Mouse (Mus musculus): ENCODE measurements around the gene Tbc1d8. TPM values are rescaled to one million over a fixed set of nuclear protein-coding genes. Genes with fewer than 3 reads are reported as not detected.

The Tbc1d8 gene
- polyA plus RNA-seq, 1 experiment: 26.8 TPM

DNA sequence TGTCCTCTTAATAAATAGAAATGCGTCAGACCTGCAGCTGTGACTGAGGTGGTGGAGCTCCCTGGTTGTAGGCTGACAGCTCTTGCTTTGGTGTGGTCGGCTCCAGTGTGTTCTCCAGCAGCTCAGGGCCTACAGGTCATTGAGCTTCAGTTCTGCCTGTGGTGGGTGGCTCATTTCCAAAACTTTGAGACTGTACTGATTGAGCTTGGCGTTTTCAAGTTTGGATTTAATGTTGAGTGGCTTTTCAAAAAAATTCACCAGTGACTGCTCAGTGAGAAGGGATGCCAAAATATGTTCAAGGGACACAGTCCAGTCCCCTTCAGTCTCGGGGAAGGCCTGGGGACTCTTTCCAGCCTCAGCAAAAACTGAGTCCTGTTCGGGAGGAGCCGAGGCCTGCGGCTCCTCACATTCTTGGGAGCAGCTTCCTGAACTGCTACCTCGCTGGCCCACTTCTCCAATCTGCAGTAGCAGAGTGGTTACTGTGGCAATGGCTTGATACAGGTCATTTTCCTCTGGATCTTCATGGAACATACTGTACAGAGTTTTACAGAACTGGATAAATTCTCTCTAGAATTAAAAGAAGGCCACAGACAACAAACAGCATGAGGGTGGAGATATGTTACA lies 106.2 kb downstream of the Tbc1d8 start:
- TF ChIP-seq CTCF (IDR thresholded peaks at IDR 0.05; ENCODE audit: borderline replicate concordance, control insufficient read depth, extremely low read depth, insufficient read depth, low read length, poor library complexity): no peak
- no peak for TF ChIP-seq POLR2A (IDR thresholded peaks at IDR 0.05; ENCODE audit: control insufficient read depth, extremely low read depth, insufficient read depth, low read length, poor library complexity)
- no peak overlapping the region for H3K27ac ChIP-seq (ENCODE audit: control insufficient read depth, insufficient read depth, low read length)
- no peaks in the 10 kb centered on the region for H3K27me3 ChIP-seq (ENCODE audit: control insufficient read depth, insufficient read depth, low read length)
- no peak overlapping the region for H3K4me3 ChIP-seq (ENCODE audit: control insufficient read depth, insufficient read depth, low read length)
- H3K36me3 ChIP-seq (ENCODE audit: control insufficient read depth, insufficient read depth, low read length): peaks cover 52% of the 10 kb centered on the region
- DNase-seq: no peak
- H3K4me1 ChIP-seq (replicated peaks; ENCODE audit: control insufficient read depth, insufficient read depth, low read length): peaks cover 8% of the 10 kb centered on the region
- WGBS: 83% methylated on average over 8 of the region's 8 CpGs

DNA sequence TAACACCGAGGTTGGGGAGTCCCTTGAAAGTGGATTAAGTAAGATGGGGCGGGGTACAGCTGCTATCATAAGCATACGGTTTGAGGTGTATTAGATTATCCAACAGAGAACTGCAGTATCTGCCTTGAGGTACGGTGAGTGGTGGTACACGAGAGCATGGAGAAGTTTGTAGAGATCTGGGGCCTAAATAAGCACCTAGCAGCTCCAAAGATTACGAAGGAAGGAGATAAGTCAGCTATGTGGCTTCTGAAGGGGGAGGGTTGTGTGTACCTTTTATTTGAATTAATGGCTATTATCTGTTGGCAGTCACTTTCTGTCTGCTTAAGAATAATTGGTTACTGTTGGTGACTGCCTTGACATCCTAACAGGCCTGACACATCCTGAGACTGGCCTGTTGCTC lies 108.1 kb downstream of the Tbc1d8 start:
- H3K4me1 ChIP-seq (replicated peaks; ENCODE audit: control insufficient read depth, insufficient read depth, low read length): peaks cover 14% of the 10 kb centered on the region
- H3K27me3 ChIP-seq (ENCODE audit: control insufficient read depth, insufficient read depth, low read length): no peaks in the 10 kb centered on the region
- H3K27ac ChIP-seq (ENCODE audit: control insufficient read depth, insufficient read depth, low read length): no peak overlapping the region
- peaks cover 52% of the 10 kb centered on the region for H3K36me3 ChIP-seq (ENCODE audit: control insufficient read depth, insufficient read depth, low read length)
- H3K4me3 ChIP-seq (ENCODE audit: control insufficient read depth, insufficient read depth, low read length): no peak overlapping the region
- DNase-seq: no peak
- WGBS: 95% methylated on average over 6 of the region's 6 CpGs
- TF ChIP-seq CTCF (IDR thresholded peaks at IDR 0.05; ENCODE audit: borderline replicate concordance, control insufficient read depth, extremely low read depth, insufficient read depth, low read length, poor library complexity): no peak
- no peak for TF ChIP-seq POLR2A (IDR thresholded peaks at IDR 0.05; ENCODE audit: control insufficient read depth, extremely low read depth, insufficient read depth, low read length, poor library complexity)

DNA sequence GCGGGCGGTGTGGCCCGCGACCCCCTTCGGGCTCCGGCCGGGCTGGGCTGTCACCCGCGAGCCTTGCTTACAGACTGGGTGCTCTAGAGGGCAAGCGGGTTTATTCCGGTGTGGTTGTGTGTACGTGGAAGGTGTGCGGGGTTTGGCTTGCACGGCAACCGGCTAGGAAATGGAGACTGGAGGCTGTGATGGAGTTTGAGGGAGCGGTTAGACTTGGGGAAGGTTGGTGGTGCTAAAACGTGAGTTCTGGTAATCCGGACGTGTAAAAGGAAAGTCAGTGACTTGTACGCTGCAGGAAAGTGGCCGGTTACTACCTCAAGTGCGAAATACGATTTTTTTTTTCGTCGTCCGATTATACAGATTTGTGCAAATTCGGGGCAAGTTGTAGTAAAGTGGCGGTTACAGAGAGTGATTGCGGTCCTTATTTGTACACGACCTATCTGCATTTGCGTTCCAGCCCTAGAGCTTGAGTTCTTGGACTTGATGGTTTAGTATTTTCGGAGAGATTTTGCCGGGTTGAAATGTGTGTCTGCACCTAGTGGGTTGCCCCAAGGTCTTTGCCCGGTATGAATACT lies 110.2 kb downstream of the Tbc1d8 start:
- WGBS: under 1% methylated on average over 34 of the region's 34 CpGs

DNA sequence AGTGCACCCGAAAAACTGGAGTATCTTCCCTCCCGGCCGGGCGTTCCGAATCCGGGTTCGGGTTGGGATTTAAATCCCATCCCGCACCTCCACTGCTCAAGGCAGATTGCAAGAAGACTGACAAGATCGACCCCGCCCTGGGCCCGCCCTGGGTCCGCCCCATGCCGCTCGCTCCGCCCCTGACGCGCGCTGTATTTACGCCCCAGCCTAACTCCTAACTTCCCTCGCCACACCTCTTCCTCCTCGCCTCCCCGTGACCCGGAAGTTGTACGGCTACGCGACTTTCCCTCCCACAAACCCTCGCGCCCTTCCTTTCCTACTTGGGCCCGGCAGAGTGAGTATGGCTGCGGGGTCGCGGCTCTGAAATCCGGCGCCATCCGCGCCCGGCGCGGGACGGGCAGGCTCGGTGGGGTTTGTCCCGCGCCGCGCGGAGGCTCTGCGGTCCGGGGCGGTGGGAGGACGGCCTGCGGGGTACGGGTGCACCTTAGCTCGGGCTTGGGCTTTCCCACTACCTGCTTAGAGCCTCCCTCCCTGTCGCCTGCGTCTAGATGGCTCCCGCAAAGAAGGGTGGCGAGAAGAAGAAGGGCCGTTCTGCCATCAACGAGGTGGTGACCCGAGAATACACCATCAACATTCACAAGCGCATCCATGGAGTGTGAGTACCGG lies 110.8 kb downstream of the Tbc1d8 start, which contains the start of gene Rpl31:
Gene Rpl31, plus strand, starts transcription at position 242 of the 666 bp plus-strand sequence.
- TF ChIP-seq CTCF (IDR thresholded peaks at IDR 0.05; ENCODE audit: borderline replicate concordance, control insufficient read depth, extremely low read depth, insufficient read depth, low read length, poor library complexity) (no peak), POLR2A (IDR thresholded peaks at IDR 0.05; ENCODE audit: control insufficient read depth, extremely low read depth, insufficient read depth, low read length, poor library complexity) (peak; percentile 89)
- DNase-seq: peak; percentile 98
- peak within 1 kb of the TSS; percentile 99 for H3K4me3 ChIP-seq (ENCODE audit: control insufficient read depth, insufficient read depth, low read length)
- H3K36me3 ChIP-seq (ENCODE audit: control insufficient read depth, insufficient read depth, low read length): peaks cover 34% of the 10 kb centered on the region
- WGBS: under 1% methylated on average over 62 of the region's 62 CpGs
- no peaks in the 10 kb centered on the region for H3K27me3 ChIP-seq (ENCODE audit: control insufficient read depth, insufficient read depth, low read length)
- peaks cover 14% of the 10 kb centered on the region for H3K4me1 ChIP-seq (replicated peaks; ENCODE audit: control insufficient read depth, insufficient read depth, low read length)
- H3K27ac ChIP-seq (ENCODE audit: control insufficient read depth, insufficient read depth, low read length): peak within 1 kb of the TSS; percentile 26

More for the DNA sequence above, 110.2 kb downstream of the Tbc1d8 start:
- peaks cover 14% of the 10 kb centered on the region for H3K4me1 ChIP-seq (replicated peaks; ENCODE audit: control insufficient read depth, insufficient read depth, low read length)
- H3K27me3 ChIP-seq (ENCODE audit: control insufficient read depth, insufficient read depth, low read length): no peaks in the 10 kb centered on the region
- DNase-seq: no peak
- H3K27ac ChIP-seq (ENCODE audit: control insufficient read depth, insufficient read depth, low read length): peak overlapping the region; percentile 26
- peak overlapping the region; percentile 99 for H3K4me3 ChIP-seq (ENCODE audit: control insufficient read depth, insufficient read depth, low read length)
- H3K36me3 ChIP-seq (ENCODE audit: control insufficient read depth, insufficient read depth, low read length): peaks cover 41% of the 10 kb centered on the region
- TF ChIP-seq CTCF (IDR thresholded peaks at IDR 0.05; ENCODE audit: borderline replicate concordance, control insufficient read depth, extremely low read depth, insufficient read depth, low read length, poor library complexity): no peak
- TF ChIP-seq POLR2A (IDR thresholded peaks at IDR 0.05; ENCODE audit: control insufficient read depth, extremely low read depth, insufficient read depth, low read length, poor library complexity): no peak

DNA sequence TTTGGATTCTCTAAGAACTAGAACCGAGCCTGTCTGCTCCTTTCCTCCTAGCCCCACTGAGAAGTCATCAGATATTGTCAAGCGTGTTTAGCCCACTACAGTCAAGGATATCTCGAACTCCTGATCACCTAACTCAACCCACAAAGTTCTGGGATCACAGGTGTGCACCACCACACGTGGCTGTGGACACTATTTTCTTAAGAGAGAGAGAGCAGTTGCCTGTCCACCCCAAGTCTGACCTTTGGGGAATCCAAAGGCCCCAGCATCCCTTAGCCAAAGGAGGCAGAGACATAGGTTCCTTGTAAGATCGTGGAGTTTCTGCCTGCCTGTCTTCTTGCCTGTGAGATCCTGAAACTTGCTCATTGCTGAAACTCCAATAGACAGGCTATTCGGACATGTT lies 111.5 kb downstream of the Tbc1d8 start:
- TF ChIP-seq POLR2A (IDR thresholded peaks at IDR 0.05; ENCODE audit: control insufficient read depth, extremely low read depth, insufficient read depth, low read length, poor library complexity) (no peak), CTCF (IDR thresholded peaks at IDR 0.05; ENCODE audit: borderline replicate concordance, control insufficient read depth, extremely low read depth, insufficient read depth, low read length, poor library complexity) (no peak)
- no peak overlapping the region for H3K27ac ChIP-seq (ENCODE audit: control insufficient read depth, insufficient read depth, low read length)
- no peaks in the 10 kb centered on the region for H3K27me3 ChIP-seq (ENCODE audit: control insufficient read depth, insufficient read depth, low read length)
- H3K4me3 ChIP-seq (ENCODE audit: control insufficient read depth, insufficient read depth, low read length): peak overlapping the region; percentile 53
- peaks cover 14% of the 10 kb centered on the region for H3K4me1 ChIP-seq (replicated peaks; ENCODE audit: control insufficient read depth, insufficient read depth, low read length)
- H3K36me3 ChIP-seq (ENCODE audit: control insufficient read depth, insufficient read depth, low read length): peaks cover 28% of the 10 kb centered on the region
- peak; percentile 8 for DNase-seq
- 28% methylated on average over 6 of the region's 6 CpGs for WGBS

DNA sequence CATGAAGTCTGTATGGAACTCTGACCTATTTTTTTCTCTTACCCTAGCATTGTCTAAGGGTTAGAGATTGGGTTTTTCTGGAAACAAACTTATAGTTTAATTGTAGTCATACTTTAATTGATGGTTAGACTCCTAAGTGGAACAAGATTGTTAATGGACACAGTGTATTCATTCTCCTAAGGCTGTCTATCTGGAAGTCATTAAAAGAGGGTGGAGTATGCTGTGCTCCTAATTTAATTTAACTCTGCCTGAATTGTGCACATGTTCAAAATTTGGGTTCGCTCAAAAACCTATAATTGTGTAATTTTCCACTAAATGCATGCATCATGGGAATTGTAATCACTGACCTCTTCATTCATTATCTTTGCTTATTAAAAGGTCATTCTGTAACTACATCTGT lies 113.0 kb downstream of the Tbc1d8 start:
- TF ChIP-seq POLR2A (IDR thresholded peaks at IDR 0.05; ENCODE audit: control insufficient read depth, extremely low read depth, insufficient read depth, low read length, poor library complexity) (no peak), CTCF (IDR thresholded peaks at IDR 0.05; ENCODE audit: borderline replicate concordance, control insufficient read depth, extremely low read depth, insufficient read depth, low read length, poor library complexity) (no peak)
- H3K4me1 ChIP-seq (replicated peaks; ENCODE audit: control insufficient read depth, insufficient read depth, low read length): peaks cover 14% of the 10 kb centered on the region
- WGBS: 85% methylated on average over 1 of the region's 1 CpGs
- no peaks in the 10 kb centered on the region for H3K27me3 ChIP-seq (ENCODE audit: control insufficient read depth, insufficient read depth, low read length)
- no peak overlapping the region for H3K27ac ChIP-seq (ENCODE audit: control insufficient read depth, insufficient read depth, low read length)
- DNase-seq: no peak
- no peak overlapping the region for H3K4me3 ChIP-seq (ENCODE audit: control insufficient read depth, insufficient read depth, low read length)
- H3K36me3 ChIP-seq (ENCODE audit: control insufficient read depth, insufficient read depth, low read length): peaks cover 13% of the 10 kb centered on the region

Measured in thymus, adult 2 months (tissue).